Mouse (Mus musculus) naive thymus-derived CD4-positive, alpha-beta T cell, adult 2 months (primary cell): ENCODE results near the gene Gnat1.
A peak's percentile ranks its signal among the peaks of the same experiment; 100 is the strongest.

Experiments used
- DNase-seq: peaks from one replicate; pipeline ENCODE4 v3.0.0-alpha.2; 2011; ENCODE audit warnings: low read depth

The Gnat1 gene

DNA sequence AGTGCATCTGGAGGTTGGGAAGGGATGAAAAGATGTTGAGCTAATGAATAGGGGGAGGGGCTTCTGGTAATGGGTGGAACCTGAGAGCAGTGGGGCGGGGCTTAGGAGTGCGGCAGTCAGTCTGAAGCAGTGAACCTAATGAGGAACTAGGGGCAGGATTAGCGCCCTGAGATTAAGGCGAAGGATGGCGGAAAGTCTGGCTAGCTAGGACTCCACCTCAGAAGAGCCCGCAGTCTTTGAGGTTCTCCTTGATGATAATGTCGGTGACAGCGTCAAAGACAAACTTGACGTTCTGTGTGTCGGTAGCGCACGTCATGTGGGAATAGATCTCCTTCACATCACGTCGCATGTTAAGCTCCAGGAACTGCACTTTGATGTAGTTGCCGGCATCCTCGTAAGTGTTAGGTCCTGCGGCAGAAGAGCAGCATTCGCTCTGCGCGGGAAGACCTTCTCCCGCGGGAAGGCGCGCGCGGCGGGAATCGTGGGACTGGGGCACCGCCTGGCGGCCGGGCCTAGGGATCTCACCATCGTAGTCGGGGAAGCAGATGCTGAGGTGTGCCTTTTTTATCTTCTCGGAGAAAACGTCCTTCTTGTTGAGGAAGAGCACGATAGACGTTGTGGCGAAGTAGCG, 3.7 kb downstream of the Gnat1 start:
- peak; percentile 89 for DNase-seq

DNA sequence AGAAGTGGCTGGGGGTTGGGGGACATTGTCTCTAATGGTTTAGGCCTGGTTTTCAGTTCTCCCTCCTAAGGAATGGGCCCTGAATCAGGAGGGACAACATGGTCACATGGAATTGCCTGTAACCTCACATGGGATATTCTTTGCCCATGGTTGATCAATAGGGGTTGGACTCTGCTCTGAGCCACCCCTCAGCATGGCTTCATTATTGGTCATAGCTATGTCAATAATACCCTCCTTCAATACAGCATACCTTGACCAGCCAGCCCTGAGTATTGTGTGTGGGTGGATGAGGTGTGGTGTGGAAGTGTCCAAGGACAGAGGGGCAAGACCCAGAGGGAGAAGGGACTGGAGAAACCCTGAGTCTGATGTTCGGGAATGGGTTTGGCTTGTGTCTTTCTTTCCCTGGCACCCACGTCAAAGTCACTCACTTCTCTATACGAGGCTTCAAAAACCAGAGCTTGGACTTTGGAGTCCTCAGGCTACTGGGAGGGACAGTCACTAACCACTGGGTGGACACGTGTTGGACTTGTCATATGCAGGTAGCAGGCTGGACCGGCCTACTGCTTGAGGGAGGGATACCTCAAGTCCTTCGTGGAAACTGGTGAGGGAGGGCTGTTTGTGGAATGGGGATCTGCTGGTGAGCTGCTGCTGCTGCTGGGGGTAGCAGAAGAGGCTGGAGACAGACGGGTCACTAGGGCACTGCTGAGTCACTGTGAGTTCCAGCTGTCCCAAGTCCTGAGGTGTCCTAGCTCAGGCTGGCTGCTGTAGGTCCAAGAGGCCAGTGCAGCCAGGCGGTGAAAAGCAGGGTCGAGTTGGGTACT, 4.7 kb downstream of the Gnat1 start:
- DNase-seq = no peak

DNA sequence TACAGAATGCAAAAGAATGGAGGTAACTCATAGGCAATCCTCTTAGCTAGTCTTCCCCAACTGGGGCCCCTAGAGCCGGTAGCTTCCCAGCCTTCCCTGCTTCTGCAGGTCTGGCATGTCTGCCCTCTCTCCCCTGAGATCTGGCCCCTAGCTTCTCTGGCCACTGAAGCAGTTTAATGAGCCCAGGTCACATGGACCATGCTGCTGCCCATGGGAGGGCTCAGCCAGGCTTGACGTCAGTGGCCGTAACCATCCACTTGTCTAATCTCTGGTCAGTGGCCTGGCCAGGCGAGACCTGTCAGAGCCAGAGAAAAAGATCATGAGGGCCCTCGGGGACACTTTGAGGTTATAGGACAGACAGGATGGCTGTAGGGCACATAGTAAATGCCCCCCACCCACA, 9.3 kb downstream of the Gnat1 start:
- DNase-seq = no peak

DNA sequence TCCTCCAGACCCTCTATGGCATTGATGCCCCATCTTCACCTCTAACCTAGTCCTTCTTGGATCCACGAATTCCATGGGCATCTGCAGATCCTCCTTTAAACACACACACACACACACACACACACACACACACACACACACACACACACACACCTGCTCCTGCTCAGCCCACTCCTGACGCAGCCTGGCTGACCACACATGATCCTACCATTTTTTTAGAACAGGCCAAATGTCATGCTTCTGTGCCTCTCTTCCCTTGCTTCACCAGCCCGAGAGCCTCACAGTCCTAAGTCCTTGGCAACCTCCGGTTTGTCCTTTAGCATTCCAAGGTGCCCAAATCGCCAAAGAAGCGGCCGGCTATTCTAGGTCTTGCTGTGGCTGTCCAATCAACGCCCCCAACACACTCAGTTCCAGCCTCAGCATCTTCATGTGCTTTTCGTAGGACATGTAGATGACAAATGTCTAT, 10.0 kb downstream of the Gnat1 start, which contains the start of gene Slc38a3:
TSS of gene Slc38a3 (minus strand) at position 51 of the 466 bp plus-strand sequence.
- DNase-seq = no peak

DNA sequence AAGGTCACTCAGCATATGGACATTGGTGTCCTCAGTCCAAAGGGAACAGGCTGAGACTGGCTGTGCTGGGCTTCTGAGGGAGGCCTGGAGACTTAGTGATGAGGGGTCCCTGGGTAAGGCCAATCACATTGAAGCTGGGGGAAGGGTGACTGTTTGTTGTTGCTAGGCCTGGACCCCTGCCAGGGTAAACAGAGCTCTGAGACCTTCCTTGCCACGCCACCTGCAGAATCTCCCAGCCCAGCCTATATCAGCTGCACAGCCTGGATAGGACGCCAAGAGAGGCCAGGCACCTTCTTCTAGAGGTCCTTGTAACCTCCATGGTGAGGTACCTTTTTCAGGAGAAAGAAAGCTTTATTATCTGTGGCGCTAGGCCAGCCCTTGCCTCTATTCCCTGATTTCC, 10.6 kb downstream of the Gnat1 start:
- DNase-seq = no peak

DNA sequence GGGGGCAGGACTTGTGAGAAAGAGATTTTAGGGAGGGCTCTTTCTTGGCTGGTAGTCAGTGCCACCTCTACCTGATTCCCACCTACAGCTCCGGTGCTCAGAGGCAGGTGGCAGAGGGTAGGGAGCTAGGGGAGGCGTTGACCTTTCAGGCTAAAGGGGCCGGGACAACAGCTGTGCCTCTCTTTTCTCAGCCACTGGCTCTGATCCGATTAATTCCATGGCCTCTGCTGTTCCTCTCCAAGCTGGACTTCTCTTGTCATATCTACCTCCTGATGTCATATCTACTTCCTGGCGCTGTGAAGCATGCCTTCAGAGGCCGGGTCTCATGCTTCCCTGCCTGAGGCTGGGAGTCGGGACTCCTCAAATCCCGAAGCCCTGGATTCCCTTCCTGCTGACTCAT, 11.5 kb downstream of the Gnat1 start:
- no peak for DNase-seq

DNA sequence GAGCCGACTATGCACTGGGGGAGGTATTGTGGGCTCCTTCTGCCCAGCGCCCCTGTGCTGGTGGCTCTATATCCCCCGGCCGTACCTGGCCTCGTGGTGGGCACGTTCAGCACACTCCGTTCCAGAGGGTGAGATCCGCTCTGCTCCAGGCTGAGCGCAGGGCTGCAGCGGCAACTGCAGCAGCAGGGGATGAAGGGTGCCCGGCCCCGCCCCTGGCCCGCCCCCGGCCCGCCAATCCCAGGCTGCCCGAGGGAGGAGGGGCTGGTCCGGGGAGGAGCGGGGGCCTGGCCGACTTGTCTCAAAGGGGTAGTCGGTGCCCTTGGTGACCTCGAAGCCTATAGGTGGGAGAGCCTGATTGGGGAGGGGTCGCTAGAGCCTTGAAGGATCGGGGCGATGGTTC, 12.3 kb downstream of the Gnat1 start:
- no peak for DNase-seq

DNA sequence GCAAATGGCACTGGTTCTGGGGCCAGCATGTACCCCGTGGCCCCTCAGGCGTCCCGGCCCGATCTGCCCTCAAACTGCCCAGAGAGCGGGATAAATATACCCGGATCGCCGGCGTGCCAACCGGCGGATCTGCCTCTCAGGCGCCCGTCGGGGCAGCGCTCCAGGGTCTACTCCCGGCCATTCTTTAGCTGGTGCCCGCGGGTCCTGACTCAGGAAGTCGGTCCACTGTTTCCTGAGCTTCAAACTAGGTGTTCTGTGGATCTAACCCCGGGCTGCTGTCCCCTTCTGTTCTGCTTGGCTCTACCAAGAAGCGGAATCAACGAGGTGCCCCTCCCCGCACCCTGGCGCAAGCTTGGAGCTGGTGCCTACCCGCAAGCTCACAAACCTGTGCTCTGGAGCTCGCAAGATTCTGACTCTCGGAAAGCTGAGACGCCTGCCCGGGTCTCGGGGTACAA, 12.7 kb downstream of the Gnat1 start:
- no peak for DNase-seq

DNA sequence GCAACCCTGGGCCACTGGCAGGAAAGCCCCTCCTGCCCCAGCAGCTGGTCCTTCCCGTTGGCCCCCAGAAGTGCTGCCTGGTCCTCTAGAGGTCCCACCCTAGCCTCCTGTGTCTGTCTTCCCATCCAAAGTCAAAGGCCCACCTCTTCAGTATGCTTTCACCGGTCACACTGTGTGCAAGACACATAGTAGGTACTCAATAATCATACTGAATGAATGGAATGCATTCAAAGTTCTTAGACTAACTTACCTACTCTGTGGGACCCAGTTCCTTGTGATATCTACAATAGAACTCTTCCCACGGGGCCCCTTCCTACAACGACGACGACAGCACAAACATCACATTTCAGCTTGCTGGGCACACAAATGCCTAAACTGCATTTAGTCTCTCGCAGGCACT, 14.2 kb downstream of the Gnat1 start:
- DNase-seq = no peak

DNA sequence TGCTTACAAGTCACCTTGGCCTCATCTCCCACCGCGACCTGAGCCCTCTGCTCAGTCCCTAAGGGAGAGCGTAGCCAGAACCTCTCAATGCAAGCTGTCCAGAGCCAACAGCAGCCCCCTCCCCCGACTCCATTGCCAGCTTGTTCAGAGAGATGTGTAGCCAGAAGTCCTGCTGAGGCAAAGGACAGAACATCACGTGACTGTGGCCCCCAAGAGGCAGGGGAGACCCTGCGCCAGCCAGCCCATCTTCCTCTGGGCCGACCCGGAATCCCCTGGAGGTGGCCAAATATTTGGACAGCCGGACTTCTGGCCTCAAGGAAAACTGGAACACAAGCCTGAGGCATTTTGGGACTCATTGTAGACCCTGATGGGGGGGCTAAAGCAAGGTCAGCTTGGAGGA, 16.0 kb downstream of the Gnat1 start:
- no peak for DNase-seq

DNA sequence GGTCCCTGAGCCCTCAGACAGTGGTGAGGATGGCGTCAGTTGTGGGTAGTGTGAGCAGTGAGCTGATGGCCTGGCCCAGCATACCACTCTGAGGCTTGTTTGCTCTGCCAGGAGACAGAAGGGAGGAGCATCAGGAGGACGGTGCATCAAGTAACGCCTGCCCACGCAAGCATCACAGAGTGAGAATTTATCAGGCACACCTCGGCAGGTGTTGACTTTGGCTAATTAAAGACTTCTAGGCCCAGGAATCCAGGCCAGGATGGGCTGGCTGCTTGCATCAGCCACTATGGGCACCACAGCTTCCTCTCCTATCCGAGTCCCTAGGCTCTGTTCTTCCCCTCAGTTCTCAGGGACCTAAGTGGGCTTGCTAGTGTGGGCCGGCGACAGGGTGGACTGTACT, 17.2 kb downstream of the Gnat1 start:
- DNase-seq = no peak

DNA sequence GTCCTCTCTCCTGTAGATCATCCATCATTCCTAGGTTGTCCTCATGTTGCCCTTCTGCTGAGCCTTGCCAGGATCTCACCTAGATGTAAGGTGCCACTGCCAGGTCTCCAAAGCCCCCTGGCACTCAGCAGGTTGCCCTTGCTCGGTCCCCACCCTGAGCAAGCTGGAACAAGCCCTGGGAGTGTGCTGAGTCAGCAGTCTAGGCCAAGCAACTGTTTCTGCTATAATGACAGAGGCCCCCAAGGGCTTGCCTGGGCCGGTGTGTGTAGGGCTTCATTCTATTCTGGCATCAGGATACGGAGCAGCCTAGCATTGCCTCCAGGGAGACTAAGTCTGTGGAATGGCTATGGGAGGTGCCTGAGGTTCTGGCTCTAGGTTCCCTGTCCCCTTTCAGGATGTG, 18.7 kb downstream of the Gnat1 start:
- DNase-seq = no peak

DNA sequence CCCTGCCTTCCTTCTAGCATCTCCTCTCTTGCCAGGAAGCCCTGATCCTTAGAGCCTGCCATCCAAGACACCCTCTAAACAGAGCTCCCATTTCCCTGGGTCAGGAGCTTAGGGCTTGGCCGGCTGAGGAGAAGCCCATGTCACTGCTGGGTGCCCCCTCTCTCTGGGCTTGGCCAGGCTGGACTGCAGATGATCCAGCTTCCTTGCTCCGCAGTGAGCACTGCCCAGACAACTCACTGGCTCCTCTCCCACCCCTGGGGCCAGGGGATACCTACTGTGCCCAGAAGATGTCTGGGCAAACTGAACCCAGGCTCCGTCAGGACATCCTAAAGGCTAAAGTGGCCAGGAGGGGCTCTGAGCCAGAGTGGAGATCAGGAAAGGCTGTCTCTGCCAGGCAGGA, 19.6 kb downstream of the Gnat1 start:
- no peak for DNase-seq

DNA sequence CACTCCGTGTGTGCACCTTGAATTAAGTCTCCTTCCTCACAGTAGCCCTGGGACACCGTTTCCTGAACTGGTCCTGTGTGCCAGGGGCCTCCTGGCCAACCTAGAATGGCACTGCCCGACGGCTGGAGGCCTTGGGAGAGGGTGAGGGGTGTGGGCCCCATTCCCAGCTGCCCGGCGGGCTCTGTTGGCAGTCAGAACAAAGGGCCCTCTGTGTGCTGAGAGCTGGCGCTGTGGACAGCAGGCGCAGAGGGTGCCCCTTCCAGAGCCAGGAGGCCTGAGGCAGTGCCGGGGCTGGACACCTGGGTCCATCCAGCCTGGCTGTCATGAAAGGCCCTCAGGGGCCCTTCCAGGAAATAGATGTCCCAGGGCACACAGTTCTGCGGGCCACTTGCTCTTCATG, 20.0 kb downstream of the Gnat1 start:
- DNase-seq = no peak

DNA sequence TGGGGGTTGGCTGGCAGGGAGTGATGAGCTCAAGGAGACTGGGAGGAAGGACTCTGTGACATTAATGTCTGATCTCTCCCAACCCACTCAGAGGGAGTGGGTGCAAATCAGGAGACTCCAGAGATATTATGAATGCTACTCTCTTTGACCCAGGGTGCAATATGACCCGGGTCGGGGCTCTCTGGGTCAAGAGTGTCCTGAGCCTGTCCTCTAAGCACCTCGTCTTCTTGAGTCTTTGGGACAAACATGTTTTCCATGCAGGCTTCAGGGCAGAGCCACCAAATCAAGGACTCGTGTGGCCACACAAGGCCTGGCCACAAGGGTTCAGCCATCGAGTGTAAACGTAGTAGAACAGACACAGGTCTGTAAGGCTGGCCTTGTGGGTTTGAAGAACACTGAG, 21.4 kb downstream of the Gnat1 start:
- DNase-seq = no peak

DNA sequence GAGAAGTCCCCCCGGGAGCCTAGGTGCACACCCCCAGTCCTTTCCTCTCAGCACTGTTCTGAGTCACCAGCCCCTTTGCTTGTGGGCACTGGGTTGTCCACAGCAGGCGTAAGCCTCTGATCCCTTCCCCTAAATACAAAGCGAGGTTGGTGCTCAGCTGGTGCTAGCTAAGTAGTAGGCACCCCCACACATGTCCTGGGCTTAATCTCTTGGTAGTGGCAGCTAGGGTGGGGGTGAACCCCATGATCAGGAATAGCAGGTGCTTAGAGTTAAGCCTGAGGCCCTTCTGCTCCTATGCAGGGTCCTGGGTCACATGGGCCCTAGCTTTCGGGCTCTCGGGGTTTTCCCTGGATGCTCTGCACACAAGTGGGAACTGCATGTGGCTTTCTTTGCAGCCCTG, 22.4 kb downstream of the Gnat1 start:
- DNase-seq = no peak

DNA sequence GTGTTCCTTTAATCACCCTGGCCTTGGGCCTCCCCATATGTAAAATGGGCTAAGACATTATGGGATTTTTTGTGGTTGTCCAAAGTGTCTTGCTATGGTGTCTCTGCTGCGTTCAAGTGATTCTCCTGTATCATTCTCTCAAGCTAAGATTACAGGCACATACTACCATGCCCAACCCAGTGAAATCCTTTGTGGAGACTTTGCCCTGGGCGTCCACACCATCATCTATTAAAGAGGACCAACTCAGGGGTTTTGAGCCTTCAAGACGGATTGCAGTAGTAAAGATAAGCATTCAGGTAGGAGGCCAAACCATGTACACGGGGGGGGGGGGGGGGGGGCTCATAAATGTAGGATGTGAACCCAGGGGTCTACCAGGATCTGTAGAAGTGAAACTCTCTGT, 24.9 kb downstream of the Gnat1 start:
- no peak for DNase-seq

DNA sequence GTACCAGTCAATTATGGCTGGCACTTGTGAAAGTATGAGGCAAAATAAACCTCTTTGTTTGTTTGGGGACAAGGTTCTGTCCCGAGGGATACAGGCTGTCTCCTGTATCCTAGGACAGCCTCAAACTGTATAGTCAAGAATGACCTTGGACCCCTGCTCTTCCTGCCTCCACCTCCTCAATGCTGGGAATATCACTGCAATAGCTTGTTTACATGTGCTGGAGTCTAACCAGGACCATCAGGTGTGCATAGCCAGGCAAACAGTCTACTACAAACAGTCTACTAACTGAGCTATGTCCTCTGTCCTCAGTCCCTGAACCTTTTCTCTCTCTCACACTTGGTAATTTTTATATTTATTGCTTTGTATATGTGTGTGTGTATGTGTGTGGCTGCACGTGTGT, 26.0 kb downstream of the Gnat1 start:
- no peak for DNase-seq

DNA sequence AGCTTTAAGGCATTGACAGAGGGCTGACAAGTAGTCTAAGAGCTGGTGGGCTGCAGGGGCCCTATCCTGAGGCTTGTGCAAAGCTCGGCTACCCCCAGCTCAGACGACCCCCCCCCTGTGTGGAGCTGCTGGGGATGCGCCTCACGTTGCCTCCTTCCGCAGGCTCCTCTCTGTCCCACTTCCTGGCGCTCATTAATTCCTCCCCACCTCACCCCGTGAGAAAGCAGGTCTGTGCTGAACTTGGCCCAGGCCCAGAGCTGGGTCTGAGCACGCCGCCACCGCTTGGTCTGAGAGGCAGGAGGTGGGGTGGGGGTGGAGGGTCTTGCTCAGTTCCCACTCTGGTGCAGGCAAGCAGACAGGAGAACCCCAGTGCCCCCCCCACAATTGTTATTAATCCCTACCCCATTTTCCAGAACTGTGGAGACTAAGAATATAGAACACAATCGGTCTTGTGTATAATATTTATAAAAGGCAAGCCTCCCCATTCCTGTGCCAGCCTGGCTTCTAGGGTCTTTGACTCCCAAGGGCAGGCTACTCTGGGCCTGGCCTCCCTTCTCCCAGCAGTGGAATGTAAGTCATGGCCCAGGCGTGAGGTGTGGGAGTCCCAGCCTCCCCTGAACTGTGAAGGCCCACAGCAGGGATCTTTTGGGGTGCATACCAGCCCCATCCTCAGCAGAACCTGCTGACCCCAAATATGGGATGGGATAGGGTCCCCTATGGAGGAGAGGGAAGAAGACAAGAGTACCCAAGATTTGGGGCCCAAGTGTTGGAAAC, 28.6 kb downstream of the Gnat1 start:
- no peak for DNase-seq

DNA sequence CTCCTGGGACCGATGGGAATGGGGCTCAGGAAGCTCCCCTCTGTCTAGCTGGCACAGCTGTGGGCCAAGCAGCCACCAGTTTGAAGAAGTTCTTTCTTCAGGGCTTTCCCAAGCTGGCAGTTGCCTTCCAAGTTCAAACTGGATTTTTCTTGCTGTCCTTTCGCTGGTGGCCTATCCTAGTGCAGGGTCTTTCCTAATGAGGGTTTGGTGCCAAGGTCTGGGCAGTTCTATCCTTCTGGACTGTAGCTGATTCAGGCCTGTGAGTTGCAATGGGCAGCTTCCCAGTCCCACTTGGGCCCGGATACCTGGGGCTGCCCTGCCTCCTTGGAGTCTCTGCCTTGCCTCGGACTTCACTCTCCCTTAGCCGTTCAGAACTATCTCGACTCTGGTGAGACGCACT, 29.3 kb downstream of the Gnat1 start:
- no peak for DNase-seq

DNA sequence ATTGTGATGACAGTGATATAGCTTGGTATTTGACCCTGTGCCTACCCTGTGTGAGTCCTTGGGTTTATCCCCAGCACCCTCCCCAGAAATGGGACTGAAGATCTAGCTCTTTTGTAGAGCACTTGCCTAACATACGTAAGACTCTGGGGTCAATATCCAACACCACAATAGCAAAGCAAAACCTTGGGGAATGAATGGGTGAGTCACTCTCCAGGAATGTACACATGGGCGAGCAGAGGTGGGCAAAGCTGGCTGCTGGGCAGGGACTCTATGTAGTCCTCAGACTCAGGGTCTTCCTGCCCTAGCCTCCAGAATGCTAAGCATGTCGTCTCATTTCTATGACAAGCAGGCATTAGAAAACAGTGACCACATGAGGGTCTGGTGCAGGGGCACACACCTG, 30.7 kb downstream of the Gnat1 start:
- no peak for DNase-seq

DNA sequence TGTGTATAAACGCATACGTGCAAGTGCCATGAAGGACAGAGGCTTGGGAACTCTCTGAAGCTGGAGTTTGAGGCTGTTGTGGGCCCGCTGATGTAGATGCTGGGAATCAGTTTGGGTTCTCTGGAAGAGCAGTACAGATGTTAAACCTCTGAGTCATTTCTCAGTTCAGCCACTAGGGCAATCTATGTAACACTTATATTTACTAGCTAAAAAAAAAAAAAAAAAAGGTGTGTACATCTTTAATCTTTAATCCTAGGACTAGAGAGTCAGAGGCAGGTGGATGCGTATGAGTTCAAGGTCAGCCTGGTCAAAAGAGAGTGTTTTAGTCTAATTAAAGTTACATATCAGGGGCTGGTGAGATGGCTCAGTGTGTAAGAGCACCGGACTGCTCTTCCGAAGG, 32.5 kb downstream of the Gnat1 start:
- peak; percentile 46 for DNase-seq

DNA sequence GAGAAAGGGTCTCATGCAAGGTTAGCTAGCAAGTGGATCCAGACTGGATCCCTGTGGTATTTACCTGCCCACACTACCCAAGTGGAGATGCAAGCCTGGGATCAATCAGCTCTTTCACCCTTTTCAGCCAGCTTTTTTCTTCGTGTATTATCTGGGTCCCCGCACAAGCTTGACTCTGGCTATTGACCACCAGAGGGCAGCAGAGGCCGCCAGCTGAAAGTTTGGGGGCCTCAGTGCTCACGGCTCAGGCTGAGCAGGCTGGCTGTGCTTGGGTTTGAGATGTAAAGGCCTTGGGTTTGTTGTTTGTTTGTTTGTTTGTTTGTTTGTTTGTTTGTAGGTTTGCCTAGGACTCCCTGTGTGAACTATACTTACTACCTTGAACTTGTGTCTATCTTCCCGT, 33.9 kb downstream of the Gnat1 start:
- DNase-seq = peak; percentile 90
